Mouse (Mus musculus) layer of hippocampus, adult 18-20 months (tissue): ENCODE measurements around the gene Crtam. TPM values are rescaled to one million over a fixed set of nuclear protein-coding genes. Genes with fewer than 3 reads are reported as not detected.

Experiments used
- total RNA-seq, 2 experiments: library from RNA; stranded (reverse); gene quantifications; 2 replicates each; pipeline ENCODE4 v1.2.3; 2021

Gene Crtam
- total RNA-seq, 2 experiments from 2014 or later, result 0.10 to 0.20 TPM

Other genes starting within 250 kb of the Crtam start
- gene Hspa8, start 203.6 kb downstream of the Crtam start, total RNA-seq, result 1,000 to 10,000 TPM; 2,409 to 2,534 TPM
- not detected for gene Bsx, start 130.5 kb downstream of the Crtam start, total RNA-seq
- gene Jhy, start 40.5 kb downstream of the Crtam start, total RNA-seq, result under 1 TPM; 0.27 to 0.33 TPM
- gene Ubash3b, start 157.1 kb upstream of the Crtam start, total RNA-seq, result 10 to 100 TPM; 27.6 to 28.4 TPM